Mouse (Mus musculus) lung, embryonic 16.5 days (tissue): ENCODE measurements around the gene St3gal2. TPM values are rescaled to one million over a fixed set of nuclear protein-coding genes. Genes with fewer than 3 reads are reported as not detected.
A peak's percentile ranks its signal among the peaks of the same experiment; 100 is the strongest.

Experiments used
- ATAC-seq: fragments of 200-750 bp; cut with Nextera tagmentation; 2 replicates; pipeline ENCODE4 v1.8.0; 2017; ENCODE audit warnings: low read depth, mild to moderate bottlenecking, moderate library complexity
- H3K27ac ChIP-seq: fragments of 300-500 bp; sonication (generic); 2 replicates; pipeline ENCODE4 v1.5.1; 2014; ENCODE audit warnings: mild to moderate bottlenecking, control low read depth, low read length
- H3K27me3 ChIP-seq: fragments of 300-500 bp; sonication (generic); 2 replicates; pipeline ENCODE4 v1.6.1; 2014; ENCODE audit warnings: low read depth, low read length, mixed read lengths; ENCODE audit not compliant: control insufficient read depth, insufficient read depth
- H3K36me3 ChIP-seq: fragments of 300-500 bp; sonication (generic); 2 replicates; pipeline ENCODE4 v1.6.1; 2014; ENCODE audit warnings: low read length; ENCODE audit not compliant: control insufficient read depth, insufficient read depth
- H3K4me1 ChIP-seq: fragments of 300-500 bp; sonication (generic); replicated peaks from 2 replicates; pipeline ENCODE4 v1.6.1; 2014; ENCODE audit warnings: low read length, mixed read lengths; ENCODE audit not compliant: control insufficient read depth, insufficient read depth
- H3K4me2 ChIP-seq: fragments of 300-500 bp; sonication (generic); 2 replicates; pipeline ENCODE4 v1.6.1; 2014; ENCODE audit warnings: low read depth, low read length, control low read depth
- H3K4me3 ChIP-seq: fragments of 300-500 bp; sonication (generic); 2 replicates; pipeline ENCODE4 v1.5.1; 2014; ENCODE audit warnings: mild to moderate bottlenecking, low read length, control low read depth
- H3K9ac ChIP-seq: fragments of 300-500 bp; sonication (generic); 2 replicates; pipeline ENCODE4 v1.6.1; 2014; ENCODE audit warnings: low read length, control low read depth
- H3K9me3 ChIP-seq: fragments of 300-500 bp; sonication (generic); 2 replicates; pipeline ENCODE4 v1.6.1; 2016; ENCODE audit warnings: low read length; ENCODE audit not compliant: control insufficient read depth
- WGBS: fragments of 180-500 bp; shearing (Covaris S2); extraction: QIAGEN DNeasy Blood & Tissue Kit; methylation state at CpG from one replicate; pipeline ENCODE4 v1.1.7; 2014; 5-methylcytosine and 5-hydroxymethylcytosine counted together
- polyA plus RNA-seq: library from polyadenylated mRNA; unstranded; fragments of >200 nt; fragmentation: Nextera tagmentation; extraction: Ambion mirVana; gene quantifications from 2 replicates; pipeline ENCODE4 v1.2.1, GENCODE M21; 2015

Gene St3gal2
- polyA plus RNA-seq, 1 experiment from 2014 or later: 19.5 TPM

GRCm38 (mm10) chr8:110889904-110890470, 29.7 kb upstream of the St3gal2 start:
- Histone ChIP-seq H3K27ac (no peak overlapping the region), H3K4me3 (no peak overlapping the region), H3K36me3 (peaks cover 3% of the 10 kb centered on the region; the same call in 1 of the 2 replicates), H3K4me1 (no peaks in the 10 kb centered on the region), H3K4me2 (no peak overlapping the region), H3K9ac (no peak overlapping the region), H3K9me3 (no peaks in the 10 kb centered on the region), H3K27me3 (no peaks in the 10 kb centered on the region)
- no peak for ATAC-seq
- 46% methylated on average over 12 of the region's 12 CpGs for WGBS

GRCm38 (mm10) chr8:110892040-110892439, 27.7 kb upstream of the St3gal2 start:
- no peak overlapping the region for H3K27ac ChIP-seq
- no peaks in the 10 kb centered on the region for H3K27me3 ChIP-seq
- H3K36me3 ChIP-seq: peaks cover 3% of the 10 kb centered on the region; the same call in 1 of the 2 replicates
- no peak overlapping the region for H3K9ac ChIP-seq
- no peaks in the 10 kb centered on the region for H3K4me1 ChIP-seq
- WGBS: 82% methylated on average over 7 of the region's 7 CpGs
- H3K4me3 ChIP-seq: no peak overlapping the region
- no peaks in the 10 kb centered on the region for H3K9me3 ChIP-seq
- no peak for ATAC-seq
- H3K4me2 ChIP-seq: no peak overlapping the region

GRCm38 (mm10) chr8:110892913-110893312, 26.8 kb upstream of the St3gal2 start:
- H3K9ac ChIP-seq: no peak overlapping the region
- no peak overlapping the region for H3K27ac ChIP-seq
- H3K4me3 ChIP-seq: no peak overlapping the region
- H3K27me3 ChIP-seq: no peaks in the 10 kb centered on the region
- ATAC-seq: no peak
- 81% methylated on average over 2 of the region's 2 CpGs for WGBS
- H3K9me3 ChIP-seq: no peaks in the 10 kb centered on the region
- H3K36me3 ChIP-seq: no peaks in the 10 kb centered on the region; the same call in 1 of the 2 replicates
- no peak overlapping the region for H3K4me2 ChIP-seq
- no peaks in the 10 kb centered on the region for H3K4me1 ChIP-seq

GRCm38 (mm10) chr8:110894851-110895250, 24.9 kb upstream of the St3gal2 start:
- no peaks in the 10 kb centered on the region for H3K9me3 ChIP-seq
- no peak overlapping the region for H3K27ac ChIP-seq
- H3K4me3 ChIP-seq: no peak overlapping the region
- H3K4me2 ChIP-seq: no peak overlapping the region
- ATAC-seq: no peak
- no peaks in the 10 kb centered on the region; the same call in 1 of the 2 replicates for H3K36me3 ChIP-seq
- H3K4me1 ChIP-seq: no peaks in the 10 kb centered on the region
- no peaks in the 10 kb centered on the region for H3K27me3 ChIP-seq
- no peak overlapping the region for H3K9ac ChIP-seq
- WGBS: 78% methylated on average over 10 of the region's 10 CpGs

- no peak overlapping the region for H3K27ac ChIP-seq
- H3K9ac ChIP-seq: no peak overlapping the region
- no peaks in the 10 kb centered on the region; the same call in 1 of the 2 replicates for H3K36me3 ChIP-seq
- no peaks in the 10 kb centered on the region for H3K9me3 ChIP-seq
- H3K27me3 ChIP-seq: no peaks in the 10 kb centered on the region
- H3K4me1 ChIP-seq: no peaks in the 10 kb centered on the region
- H3K4me3 ChIP-seq: no peak overlapping the region
- no peak overlapping the region for H3K4me2 ChIP-seq
- no peak for ATAC-seq
- 71% methylated on average over 9 of the region's 9 CpGs for WGBS
Observed at GRCm38 (mm10) chr8:110895254-110895653, 24.5 kb upstream of the St3gal2 start.

GRCm38 (mm10) chr8:110895812-110896211, 23.9 kb upstream of the St3gal2 start:
- H3K9me3 ChIP-seq: no peaks in the 10 kb centered on the region
- 87% methylated on average over 13 of the region's 13 CpGs for WGBS
- no peak overlapping the region for H3K9ac ChIP-seq
- H3K36me3 ChIP-seq: no peaks in the 10 kb centered on the region; the same call in 1 of the 2 replicates
- H3K4me3 ChIP-seq: no peak overlapping the region
- H3K4me1 ChIP-seq: no peaks in the 10 kb centered on the region
- no peak for ATAC-seq
- no peaks in the 10 kb centered on the region for H3K27me3 ChIP-seq
- no peak overlapping the region for H3K4me2 ChIP-seq
- no peak overlapping the region for H3K27ac ChIP-seq

- H3K9ac ChIP-seq: no peak overlapping the region
- no peaks in the 10 kb centered on the region for H3K27me3 ChIP-seq
- no peaks in the 10 kb centered on the region for H3K9me3 ChIP-seq
- H3K4me3 ChIP-seq: no peak overlapping the region
- no peak overlapping the region for H3K4me2 ChIP-seq
- H3K27ac ChIP-seq: no peak overlapping the region
- WGBS: 90% methylated on average over 6 of the region's 6 CpGs
- no peaks in the 10 kb centered on the region; the same call in 1 of the 2 replicates for H3K36me3 ChIP-seq
- no peak for ATAC-seq
- H3K4me1 ChIP-seq: peaks cover 5% of the 10 kb centered on the region
Observed at GRCm38 (mm10) chr8:110897495-110897894, 22.2 kb upstream of the St3gal2 start.

- no peaks in the 10 kb centered on the region for H3K27me3 ChIP-seq
- no peaks in the 10 kb centered on the region; the same call in 1 of the 2 replicates for H3K36me3 ChIP-seq
- H3K4me1 ChIP-seq: peaks cover 5% of the 10 kb centered on the region
- H3K27ac ChIP-seq: no peak overlapping the region
- no peaks in the 10 kb centered on the region for H3K9me3 ChIP-seq
- no peak overlapping the region for H3K4me3 ChIP-seq
- no peak overlapping the region for H3K9ac ChIP-seq
- no peak for ATAC-seq
- H3K4me2 ChIP-seq: no peak overlapping the region
- 61% methylated on average over 3 of the region's 3 CpGs for WGBS
Observed at GRCm38 (mm10) chr8:110901056-110901455, 18.7 kb upstream of the St3gal2 start.

- peak within 1 kb of the TSS; percentile 62 for H3K4me2 ChIP-seq
- no peak within 1 kb of the TSS for H3K27ac ChIP-seq
- ATAC-seq: peak; percentile 94
- H3K36me3 ChIP-seq: no peaks in the 10 kb centered on the region; the same call in 1 of the 2 replicates
- peak within 1 kb of the TSS; percentile 83 for H3K4me3 ChIP-seq
- no peaks in the 10 kb centered on the region for H3K9me3 ChIP-seq
- peak within 1 kb of the TSS; percentile 81 for H3K9ac ChIP-seq
- H3K4me1 ChIP-seq: peaks cover 5% of the 10 kb centered on the region
- 3% methylated on average over 30 of the region's 30 CpGs for WGBS
- H3K27me3 ChIP-seq: no peaks in the 10 kb centered on the region
Observed at GRCm38 (mm10) chr8:110901839-110902578, 17.7 kb upstream of the St3gal2 start, which contains the start of gene Fuk. Fuk (minus strand) TSS chr8:110902488.
